Mouse (Mus musculus) lung, postnatal 0 days (tissue): ENCODE results near the gene Trio. TPM values are rescaled to one million over a fixed set of nuclear protein-coding genes. Genes with fewer than 3 reads are reported as not detected.

Experiments used
- ATAC-seq: fragments of 200-750 bp; cut with Nextera tagmentation; 2 replicates; pipeline ENCODE4 v1.8.0; 2017; ENCODE audit warnings: moderate library complexity
- DNase-seq: peaks from one replicate; pipeline ENCODE4 v3.0.0-alpha.2; 2016; ENCODE audit warnings: low spot score
- H3K27ac ChIP-seq: fragments of 300-500 bp; sonication (generic); 2 replicates; pipeline ENCODE4 v1.5.1; 2014; ENCODE audit warnings: antibody characterized with exemption, mild to moderate bottlenecking, low read length, mixed read lengths
- H3K27me3 ChIP-seq: fragments of 300-500 bp; sonication (generic); replicated peaks from 2 replicates; pipeline ENCODE4 v1.6.1; 2014; ENCODE audit warnings: low read length, mixed read lengths; ENCODE audit not compliant: insufficient read depth
- H3K36me3 ChIP-seq: fragments of 300-500 bp; sonication (generic); 2 replicates; pipeline ENCODE4 v1.6.1; 2014; ENCODE audit warnings: low read length, mixed read lengths; ENCODE audit not compliant: insufficient read depth
- H3K4me1 ChIP-seq: fragments of 300-500 bp; sonication (generic); 2 replicates; pipeline ENCODE4 v1.6.1; 2014; ENCODE audit warnings: antibody characterized with exemption, low read depth, low read length, mixed read lengths; ENCODE audit not compliant: insufficient read depth
- H3K4me2 ChIP-seq: fragments of 300-500 bp; sonication (generic); replicated peaks from 2 replicates; pipeline ENCODE4 v1.6.1; 2014; ENCODE audit warnings: low read depth, mild to moderate bottlenecking, low read length, moderate library complexity, mixed read lengths
- H3K4me3 ChIP-seq: fragments of 300-500 bp; sonication (generic); 2 replicates; pipeline ENCODE4 v1.5.1; 2014; ENCODE audit warnings: low read depth, low read length
- H3K9ac ChIP-seq: fragments of 300-500 bp; sonication (generic); replicated peaks from 2 replicates; pipeline ENCODE4 v1.6.1; 2014; ENCODE audit warnings: low read depth, mild to moderate bottlenecking
- H3K9me3 ChIP-seq: fragments of 300-500 bp; sonication (generic); 2 replicates; pipeline ENCODE4 v1.6.1; 2016; ENCODE audit warnings: low read length, mixed read lengths
- CTCF ChIP-seq: IDR thresholded peaks from 2 replicates; pipeline ENCODE4 v1.5.1; 2016; ENCODE audit warnings: antibody characterized with exemption, mild to moderate bottlenecking
- EP300 ChIP-seq: IDR thresholded peaks from 2 replicates; pipeline ENCODE4 v1.6.1; 2016; ENCODE audit warnings: antibody characterized with exemption, mild to moderate bottlenecking, control low read depth
- WGBS: fragments of 180-500 bp; shearing (Covaris S2); extraction: QIAGEN DNeasy Blood & Tissue Kit; methylation state at CpG from one replicate; pipeline ENCODE4 v1.1.7; 2014; 5-methylcytosine and 5-hydroxymethylcytosine counted together
- polyA plus RNA-seq: library from polyadenylated mRNA; unstranded; fragments of >200 nt; fragmentation: Nextera tagmentation; extraction: Ambion mirVana; gene quantifications from 2 replicates; pipeline ENCODE4 v1.2.1, GENCODE M21; 2015

Gene Trio
- polyA plus RNA-seq, 1 experiment from 2014 or later, result 15.6 TPM

- DNase-seq (peak; percentile 70), ATAC-seq (peak; percentile 87)
- Histone ChIP-seq H3K9me3 (no peaks in the 10 kb centered on the region), H3K36me3 (no peaks in the 10 kb centered on the region), H3K4me2 (peak overlapping the region; percentile 36), H3K27me3 (no peaks in the 10 kb centered on the region), H3K27ac (no peak overlapping the region), H3K4me1 (peaks cover 12% of the 10 kb centered on the region; the same call in 1 of the 2 replicates), H3K9ac (no peak overlapping the region), H3K4me3 (no peak overlapping the region)
- 21% methylated on average over 20 of the region's 20 CpGs for WGBS
- TF ChIP-seq EP300 (no peak), CTCF (peak; percentile 43)
These were observed 88.4 kb downstream of the Trio start for GRCm38 (mm10) chr15:27937003-27937860.

DNA sequence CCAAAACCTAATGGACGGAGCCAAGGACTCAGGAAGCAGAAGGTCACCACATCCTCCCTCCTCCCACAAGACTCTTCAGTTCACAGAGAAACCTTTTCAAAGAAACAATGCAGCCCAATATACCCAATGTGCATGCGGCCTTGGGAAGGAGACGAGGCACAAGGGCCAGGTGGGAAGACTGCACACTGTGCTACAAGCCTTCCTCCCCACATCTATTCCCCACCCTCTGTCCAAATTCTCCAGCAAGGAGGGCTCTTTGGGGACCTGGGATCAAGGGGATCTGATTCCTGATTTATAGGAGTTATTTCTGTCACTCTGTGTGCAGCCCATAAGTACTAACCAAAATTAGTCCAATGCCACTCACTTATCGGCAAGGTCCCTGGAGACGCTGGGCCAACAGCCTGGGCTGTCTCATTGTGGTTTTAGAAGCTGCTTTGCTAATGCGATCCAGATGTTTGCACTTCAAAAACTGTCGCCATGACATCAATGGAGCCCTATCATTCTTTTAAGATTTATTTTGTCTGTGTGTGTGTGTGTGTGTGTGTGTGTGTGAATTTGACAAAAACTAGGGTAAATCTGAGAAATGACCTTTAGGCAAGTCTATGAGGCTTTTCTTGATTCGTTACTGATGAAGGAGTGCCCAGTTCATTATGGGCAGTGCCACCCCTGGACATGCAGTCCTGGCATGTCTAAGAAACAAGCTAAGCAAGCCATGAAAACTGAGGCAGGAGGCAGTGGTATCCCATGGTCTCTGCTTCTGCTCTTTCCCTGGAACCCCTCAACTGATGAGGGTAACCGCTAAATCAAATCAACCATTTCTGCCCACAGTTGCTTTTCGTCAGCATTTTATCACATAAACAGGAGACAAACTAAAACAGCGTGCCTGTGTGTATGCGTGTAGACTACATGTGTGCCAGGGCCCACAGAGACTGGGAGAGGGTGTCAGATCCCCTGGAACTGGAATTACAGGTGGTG lies 89.6 kb downstream of the Trio start:
- H3K4me3 ChIP-seq, result no peak overlapping the region
- ATAC-seq (no peak), DNase-seq (no peak)
- no peaks in the 10 kb centered on the region for H3K36me3 ChIP-seq
- H3K27ac ChIP-seq, result no peak overlapping the region
- 76% methylated on average over 12 of the region's 12 CpGs for WGBS
- H3K27me3 ChIP-seq, result no peaks in the 10 kb centered on the region
- no peak overlapping the region for H3K9ac ChIP-seq
- H3K9me3 ChIP-seq, result no peaks in the 10 kb centered on the region
- no peak for TF ChIP-seq CTCF
- no peak for TF ChIP-seq EP300
- H3K4me2 ChIP-seq, result no peak overlapping the region
- peaks cover 12% of the 10 kb centered on the region; the same call in 1 of the 2 replicates for H3K4me1 ChIP-seq

DNA sequence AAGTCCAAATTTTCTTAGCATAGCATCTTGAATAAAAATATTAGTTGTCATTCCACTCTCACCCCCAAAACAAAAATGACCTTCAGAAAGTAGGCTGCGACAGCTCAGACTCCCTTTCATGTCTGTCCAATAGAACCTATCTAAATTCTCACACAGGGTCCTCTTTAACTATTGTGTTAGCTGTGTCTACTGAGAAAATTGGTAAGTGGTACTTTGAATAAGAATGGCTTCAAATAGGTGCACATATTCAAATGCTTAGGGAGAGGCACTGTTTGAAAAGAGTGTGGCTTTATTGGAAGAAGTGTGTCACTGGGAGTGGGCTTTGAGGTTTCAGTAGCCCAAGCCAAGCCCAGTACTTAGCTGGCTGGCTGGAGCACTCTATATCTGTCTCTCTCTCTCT lies 92.4 kb downstream of the Trio start:
- Histone ChIP-seq H3K4me2 (no peak overlapping the region), H3K9me3 (no peaks in the 10 kb centered on the region), H3K27ac (no peak overlapping the region), H3K27me3 (no peaks in the 10 kb centered on the region), H3K4me1 (peaks cover 10% of the 10 kb centered on the region; the same call in 1 of the 2 replicates), H3K4me3 (no peak overlapping the region), H3K36me3 (no peaks in the 10 kb centered on the region), H3K9ac (no peak overlapping the region)
- WGBS, result 95% methylated on average over 1 of the region's 1 CpGs
- TF ChIP-seq EP300 (no peak), CTCF (no peak)
- DNase-seq (no peak), ATAC-seq (no peak)

DNA sequence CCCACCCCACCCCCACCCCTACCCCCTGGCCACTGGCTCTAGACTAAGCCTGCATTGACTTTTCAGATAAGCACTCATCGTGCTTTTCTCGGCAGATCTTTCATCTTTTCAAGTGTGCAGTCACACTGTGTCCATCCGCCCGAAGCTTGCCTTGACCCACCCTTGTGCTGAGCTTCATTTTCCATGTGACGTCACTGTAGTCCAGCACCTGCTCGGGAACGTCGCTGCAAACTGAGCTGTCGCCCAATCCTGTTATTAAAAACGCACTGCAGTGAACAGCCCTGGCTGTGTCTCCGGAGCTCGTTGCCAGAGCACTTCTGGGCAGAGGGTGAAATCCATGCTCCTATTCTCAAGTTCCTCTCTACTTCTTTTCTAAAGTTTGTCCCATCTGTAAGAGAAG lies 93.8 kb downstream of the Trio start:
- Histone ChIP-seq H3K27ac (no peak overlapping the region), H3K9ac (no peak overlapping the region), H3K4me1 (no peaks in the 10 kb centered on the region), H3K36me3 (no peaks in the 10 kb centered on the region), H3K4me3 (no peak overlapping the region), H3K9me3 (no peaks in the 10 kb centered on the region), H3K4me2 (no peak overlapping the region), H3K27me3 (no peaks in the 10 kb centered on the region)
- TF ChIP-seq CTCF (no peak), EP300 (no peak)
- DNase-seq (no peak), ATAC-seq (0 out of 2 replicates have a peak, but pooled peaks have one; percentile 16)
- 59% methylated on average over 12 of the region's 12 CpGs for WGBS

GRCm38 (mm10) chr15:27931459-27931858 lies 94.2 kb downstream of the Trio start:
- DNase-seq (no peak), ATAC-seq (no peak)
- H3K4me2 ChIP-seq, result no peak overlapping the region
- TF ChIP-seq CTCF, result no peak
- TF ChIP-seq EP300, result no peak
- H3K9me3 ChIP-seq, result no peaks in the 10 kb centered on the region
- no peak overlapping the region for H3K9ac ChIP-seq
- no peaks in the 10 kb centered on the region for H3K27me3 ChIP-seq
- no peak overlapping the region for H3K4me3 ChIP-seq
- 76% methylated on average over 14 of the region's 14 CpGs for WGBS
- no peaks in the 10 kb centered on the region for H3K36me3 ChIP-seq
- H3K4me1 ChIP-seq, result no peaks in the 10 kb centered on the region
- H3K27ac ChIP-seq, result no peak overlapping the region

GRCm38 (mm10) chr15:27927614-27928013 lies 98.0 kb downstream of the Trio start:
- H3K9ac ChIP-seq, result no peak overlapping the region
- peaks cover 4% of the 10 kb centered on the region; the same call in 1 of the 2 replicates for H3K4me1 ChIP-seq
- H3K4me2 ChIP-seq, result no peak overlapping the region
- DNase-seq, result no peak
- H3K36me3 ChIP-seq, result no peaks in the 10 kb centered on the region
- H3K27ac ChIP-seq, result no peak overlapping the region
- H3K4me3 ChIP-seq, result no peak overlapping the region
- no peak for ATAC-seq
- no peaks in the 10 kb centered on the region for H3K27me3 ChIP-seq
- H3K9me3 ChIP-seq, result no peaks in the 10 kb centered on the region
- 89% methylated on average over 6 of the region's 6 CpGs for WGBS
- TF ChIP-seq EP300 (no peak), CTCF (no peak)
